Mouse (Mus musculus) G1E (cell line): Measurements from ENCODE around the gene Frmd3.

ENCODE experiments used
- CTCF ChIP-seq: IDR thresholded peaks from 2 replicates; pipeline ENCODE4 v1.5.1; 2012; ENCODE audit warnings: low read depth, low read length, inconsistent platforms, mixed read lengths
- POLR2AphosphoS5 ChIP-seq: IDR thresholded peaks from 2 replicates; pipeline ENCODE4 v1.6.1; 2012; ENCODE audit warnings: low read depth, low read length, inconsistent platforms; ENCODE audit not compliant: insufficient replicate concordance

- TF ChIP-seq CTCF = no peak
- no peak for TF ChIP-seq POLR2AphosphoS5
Observed at GRCm38 (mm10) chr4:74110816-74111215, 97.6 kb downstream of the Frmd3 start.
